Mouse (Mus musculus) spleen, adult 2 months (tissue): ENCODE results near the gene Iqcd.

Source experiments
- CTCF ChIP-seq: fragments of 200-500 bp; IDR thresholded peaks from 2 replicates; pipeline ENCODE4 v1.5.1; 2011; ENCODE audit warnings: mild to moderate bottlenecking, inconsistent platforms; ENCODE audit not compliant: insufficient read depth, insufficient read length, insufficient replicate concordance; ENCODE audit errors: extremely low read depth
- POLR2A ChIP-seq: fragments of 200-500 bp; IDR thresholded peaks from 2 replicates; pipeline ENCODE4 v1.6.1; 2011; ENCODE audit warnings: low read depth, low read length, inconsistent platforms

DNA sequence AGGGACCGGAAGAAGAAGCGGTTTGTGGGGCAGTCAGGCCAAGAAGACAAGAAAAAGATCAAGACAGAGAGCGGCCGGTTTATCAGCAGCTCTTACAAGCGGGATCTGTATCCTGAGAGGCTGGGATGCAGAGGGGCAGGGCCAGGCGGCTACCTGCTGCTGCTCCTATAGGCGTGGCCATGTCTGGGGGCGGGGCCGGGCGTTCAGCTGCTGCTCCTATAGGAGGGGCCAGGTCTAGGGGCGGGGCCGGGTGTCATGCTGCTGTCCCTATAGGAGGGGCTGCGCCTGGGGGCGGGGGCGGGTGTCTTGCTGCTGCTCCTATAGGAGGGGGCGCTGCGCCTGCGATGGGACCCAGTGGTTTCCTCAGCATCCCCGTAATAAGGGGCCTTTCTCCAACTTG, 37.6 kb downstream of the Iqcd start:
- TF ChIP-seq CTCF (no peak), POLR2A (no peak)
